Mouse (Mus musculus) megakaryocyte, embryonic 14.5 days (primary cell): ENCODE measurements around the gene Tmem159. TPM values are rescaled to one million over a fixed set of nuclear protein-coding genes. Genes with fewer than 3 reads are reported as not detected.

Experiments
- H3K27me3 ChIP-seq: replicated peaks from 2 replicates; pipeline ENCODE3; 2012; ENCODE audit warnings: inconsistent platforms
- H3K36me3 ChIP-seq: replicated peaks from 2 replicates; pipeline ENCODE3; 2012; ENCODE audit warnings: low read length, inconsistent platforms, mixed read lengths
- H3K4me1 ChIP-seq: 2 replicates; pipeline ENCODE4 v1.6.1; 2012; ENCODE audit warnings: inconsistent platforms
- H3K4me3 ChIP-seq: replicated peaks from 2 replicates; pipeline ENCODE3; 2012; ENCODE audit warnings: moderate library complexity, mild to moderate bottlenecking, inconsistent platforms
- H3K9me3 ChIP-seq: 2 replicates; pipeline ENCODE4 v1.6.1; 2012; ENCODE audit warnings: inconsistent platforms
- FLI1 ChIP-seq: IDR thresholded peaks from 2 replicates; pipeline ENCODE4 v1.6.1; 2012; ENCODE audit warnings: low read length, inconsistent platforms, mixed read lengths
- GATA1 ChIP-seq: IDR thresholded peaks from 3 replicates; pipeline ENCODE4 v1.6.1; 2012; ENCODE audit warnings: mixed read lengths, low read length, inconsistent platforms, borderline replicate concordance
- polyA plus RNA-seq: library from polyadenylated mRNA; stranded (reverse); fragments of >175 nt; gene quantifications from 2 replicates; pipeline ENCODE4 v1.2.3, GENCODE M21; 2012; ENCODE audit warnings: low replicate concordance; ENCODE audit not compliant: insufficient read depth

Tmem159 gene
- polyA plus RNA-seq, 1 experiment, result 13.3 TPM

DNA sequence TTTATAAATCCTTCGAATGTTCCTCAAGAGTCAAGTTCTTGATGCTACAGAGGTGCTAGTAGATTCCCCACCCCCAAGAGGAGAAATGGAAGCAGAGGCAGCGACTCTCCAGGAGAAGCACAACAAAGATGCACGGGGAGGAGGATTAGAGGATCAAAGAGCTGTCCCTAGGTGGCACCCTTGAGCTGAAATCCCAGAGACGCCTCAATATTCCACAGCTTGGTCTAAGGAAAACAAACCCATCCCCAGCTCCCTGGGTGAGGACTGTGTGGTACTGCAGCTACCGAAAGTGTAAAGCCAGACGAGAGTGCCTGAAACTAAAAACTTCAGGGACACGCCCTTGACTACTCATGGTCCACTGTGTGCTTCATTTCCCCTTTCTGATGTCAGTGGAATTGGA lies 4.3 kb upstream of the Tmem159 start:
- no peaks in the 10 kb centered on the region for H3K36me3 ChIP-seq
- peaks cover 9% of the 10 kb centered on the region for H3K27me3 ChIP-seq
- H3K4me1 ChIP-seq, result peaks cover 21% of the 10 kb centered on the region
- H3K4me3 ChIP-seq, result peak overlapping the region; percentile 83
- TF ChIP-seq GATA1 (no peak), FLI1 (no peak)
- no peaks in the 10 kb centered on the region for H3K9me3 ChIP-seq

DNA sequence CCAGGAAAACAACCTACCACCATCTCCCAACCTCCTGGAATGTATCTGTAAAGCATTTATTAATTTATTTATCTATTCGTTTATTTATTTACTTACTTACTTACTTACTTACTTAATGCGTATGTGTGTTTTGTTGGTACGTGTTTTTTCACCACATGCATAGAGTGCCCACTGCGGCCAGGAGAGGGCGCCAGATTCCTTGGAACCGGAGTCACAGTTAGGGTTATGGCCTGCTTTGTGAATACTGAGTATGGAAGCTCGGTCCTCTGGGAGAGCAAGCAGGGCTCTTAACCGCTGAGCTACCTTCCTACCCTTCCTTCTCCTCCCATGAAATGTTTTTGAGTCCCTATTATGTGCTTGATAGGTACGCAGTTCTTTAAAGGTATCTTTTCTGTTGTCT lies 3.8 kb upstream of the Tmem159 start:
- Histone ChIP-seq H3K36me3 (no peaks in the 10 kb centered on the region), H3K27me3 (peaks cover 6% of the 10 kb centered on the region)

DNA sequence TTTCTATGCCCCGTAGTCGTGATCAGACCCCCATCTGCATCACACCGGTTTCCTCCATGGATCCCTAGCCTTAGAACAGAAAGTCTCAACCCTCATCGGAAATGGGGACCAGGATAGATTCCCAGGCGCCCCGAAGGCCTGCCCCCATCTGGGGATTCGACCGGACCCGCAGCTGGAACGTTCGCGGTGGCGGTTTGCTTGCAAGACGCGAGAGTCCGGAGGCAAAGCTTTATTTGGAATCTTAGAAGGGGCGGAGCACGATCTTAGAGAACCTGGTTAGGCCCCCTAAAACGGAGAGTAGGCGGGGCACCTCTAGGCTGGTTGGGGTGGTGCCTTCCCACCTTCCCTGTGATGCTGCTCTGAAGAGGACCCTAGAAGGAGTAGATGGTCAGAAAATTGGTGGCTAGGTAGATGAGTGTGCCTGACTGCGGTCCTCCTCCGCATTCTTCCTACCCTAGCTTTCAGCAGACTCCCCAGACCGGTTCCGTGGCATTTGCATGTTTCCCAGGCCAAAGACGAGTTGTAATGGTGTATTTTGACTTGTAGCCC lies 940 bp downstream of the Tmem159 start:
- Histone ChIP-seq H3K27me3 (no peaks in the 10 kb centered on the region), H3K9me3 (no peaks in the 10 kb centered on the region), H3K36me3 (peaks cover 33% of the 10 kb centered on the region), H3K4me3 (peak overlapping the region; percentile 96), H3K4me1 (peaks cover 23% of the 10 kb centered on the region)
- no peak for TF ChIP-seq GATA1

More for the DNA sequence above, 3.8 kb upstream of the Tmem159 start:
- Histone ChIP-seq H3K9me3 (no peaks in the 10 kb centered on the region), H3K4me1 (peaks cover 26% of the 10 kb centered on the region), H3K4me3 (peak overlapping the region; percentile 83)
- no peak for TF ChIP-seq GATA1
- no peak for TF ChIP-seq FLI1

DNA sequence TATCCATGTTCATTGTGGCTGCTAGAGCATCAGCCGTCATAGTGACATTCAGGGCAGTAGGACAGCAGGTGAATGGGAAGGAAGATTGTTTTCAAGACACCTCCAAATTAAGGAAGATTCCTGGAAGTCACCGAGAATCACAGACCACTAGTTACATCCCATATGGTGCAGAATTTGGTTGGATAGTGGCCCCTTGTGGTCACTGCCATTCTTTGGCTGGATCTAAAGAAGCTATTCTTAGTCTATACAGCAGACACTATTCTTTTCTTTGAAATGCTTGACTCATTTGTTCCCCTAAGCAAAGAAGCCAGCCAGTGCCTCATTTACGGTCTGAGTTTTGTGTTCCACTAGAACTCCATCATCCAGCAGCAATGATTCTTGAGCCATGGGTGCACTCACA lies 2.8 kb downstream of the Tmem159 start:
- H3K4me1 ChIP-seq, result peaks cover 30% of the 10 kb centered on the region
- H3K36me3 ChIP-seq, result peaks cover 52% of the 10 kb centered on the region
- H3K27me3 ChIP-seq, result no peaks in the 10 kb centered on the region
- TF ChIP-seq GATA1, result no peak
- TF ChIP-seq FLI1, result no peak
- no peaks in the 10 kb centered on the region for H3K9me3 ChIP-seq
- H3K4me3 ChIP-seq, result no peak overlapping the region

DNA sequence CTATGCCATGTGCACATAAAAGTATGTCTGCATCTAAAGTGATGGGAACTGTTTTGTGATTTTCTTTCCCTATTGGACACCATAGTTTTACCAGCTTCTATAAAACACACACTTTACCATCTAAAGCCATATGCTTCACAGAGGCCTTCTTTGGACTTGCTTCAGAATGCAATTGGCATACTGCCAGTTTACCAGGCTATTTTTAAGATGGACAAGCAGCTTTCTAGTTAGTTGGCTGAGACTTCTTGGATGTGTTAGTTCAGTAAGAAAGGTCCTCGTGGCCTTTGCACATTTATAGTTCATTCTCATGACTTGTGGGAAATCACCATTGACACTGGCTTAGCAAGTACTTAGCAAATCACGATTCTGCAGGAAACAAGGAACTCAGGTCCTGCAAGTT lies 4.2 kb downstream of the Tmem159 start:
- Histone ChIP-seq H3K27me3 (no peaks in the 10 kb centered on the region), H3K4me3 (no peak overlapping the region), H3K4me1 (peaks cover 30% of the 10 kb centered on the region), H3K9me3 (no peaks in the 10 kb centered on the region), H3K36me3 (peaks cover 63% of the 10 kb centered on the region)
- TF ChIP-seq FLI1, result no peak
- TF ChIP-seq GATA1, result no peak

DNA sequence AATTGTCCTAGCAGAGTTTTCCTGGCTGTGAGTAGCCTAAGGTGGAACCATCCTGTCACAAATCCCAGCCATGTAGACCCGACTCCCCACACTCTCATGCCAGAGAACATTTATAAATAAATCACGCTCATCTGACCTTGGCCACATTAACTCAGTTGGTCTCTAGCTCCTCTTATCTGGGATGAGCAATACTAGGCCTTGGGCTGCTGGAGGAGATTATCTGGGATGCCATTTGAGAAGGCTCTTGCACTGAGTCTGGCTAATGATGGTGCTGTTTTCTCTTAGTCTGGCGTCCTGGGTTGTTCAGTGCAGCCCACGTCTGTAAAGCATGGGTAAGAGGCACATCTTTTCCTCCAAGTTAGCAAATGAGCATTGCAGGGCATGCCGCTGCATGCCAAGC lies 7.5 kb downstream of the Tmem159 start:
- peaks cover 85% of the 10 kb centered on the region for H3K36me3 ChIP-seq
- H3K9me3 ChIP-seq, result no peaks in the 10 kb centered on the region
- peaks cover 7% of the 10 kb centered on the region for H3K4me1 ChIP-seq
- no peak for TF ChIP-seq FLI1
- TF ChIP-seq GATA1, result no peak
- no peak overlapping the region for H3K4me3 ChIP-seq
- H3K27me3 ChIP-seq, result no peaks in the 10 kb centered on the region

DNA sequence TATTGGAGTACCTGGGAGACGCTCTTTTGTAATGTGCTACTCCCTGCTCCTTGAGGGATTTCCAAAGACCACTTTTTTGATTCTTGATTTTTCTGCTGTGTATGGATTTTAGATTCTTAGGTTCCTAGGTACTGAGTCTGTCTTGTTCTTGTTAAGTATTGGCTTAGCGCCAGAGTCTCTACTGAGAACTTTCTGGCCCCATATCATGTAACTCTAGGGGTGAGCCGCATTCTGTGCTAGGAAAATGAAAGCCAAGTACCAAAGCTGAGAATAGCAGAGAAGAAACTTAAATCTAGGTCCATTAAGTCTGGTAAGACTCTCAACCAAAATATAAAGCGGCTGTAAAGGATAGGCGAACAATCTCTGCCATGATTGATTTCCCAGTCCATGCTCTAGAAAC lies 14.8 kb downstream of the Tmem159 start:
- Histone ChIP-seq H3K27me3 (no peaks in the 10 kb centered on the region), H3K36me3 (peaks cover 86% of the 10 kb centered on the region), H3K9me3 (no peaks in the 10 kb centered on the region), H3K4me3 (no peak overlapping the region), H3K4me1 (no peaks in the 10 kb centered on the region)
- TF ChIP-seq GATA1 (no peak), FLI1 (no peak)

DNA sequence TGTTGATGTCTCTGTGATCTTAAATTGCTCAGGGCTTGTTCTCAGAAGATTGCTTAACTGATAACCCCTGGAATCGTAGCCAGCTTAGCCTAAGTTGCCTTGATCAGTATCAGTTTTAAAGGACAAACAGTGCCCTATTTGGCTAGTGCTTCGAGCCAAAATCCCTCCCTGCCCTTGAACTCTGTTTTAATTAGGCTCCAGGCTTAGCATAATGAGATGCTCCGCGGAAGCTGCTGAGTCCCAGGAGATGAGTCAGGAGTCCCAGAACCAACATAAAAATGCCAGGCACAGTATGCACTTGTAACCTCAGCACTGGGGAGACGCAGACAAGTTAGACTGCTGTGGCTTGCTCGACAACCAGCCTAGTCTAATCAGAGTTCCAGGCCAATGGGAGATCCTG lies 15.4 kb downstream of the Tmem159 start:
- Histone ChIP-seq H3K9me3 (no peaks in the 10 kb centered on the region), H3K4me3 (no peak overlapping the region), H3K4me1 (no peaks in the 10 kb centered on the region), H3K36me3 (peaks cover 86% of the 10 kb centered on the region), H3K27me3 (no peaks in the 10 kb centered on the region)
- TF ChIP-seq FLI1 (no peak), GATA1 (no peak)

DNA sequence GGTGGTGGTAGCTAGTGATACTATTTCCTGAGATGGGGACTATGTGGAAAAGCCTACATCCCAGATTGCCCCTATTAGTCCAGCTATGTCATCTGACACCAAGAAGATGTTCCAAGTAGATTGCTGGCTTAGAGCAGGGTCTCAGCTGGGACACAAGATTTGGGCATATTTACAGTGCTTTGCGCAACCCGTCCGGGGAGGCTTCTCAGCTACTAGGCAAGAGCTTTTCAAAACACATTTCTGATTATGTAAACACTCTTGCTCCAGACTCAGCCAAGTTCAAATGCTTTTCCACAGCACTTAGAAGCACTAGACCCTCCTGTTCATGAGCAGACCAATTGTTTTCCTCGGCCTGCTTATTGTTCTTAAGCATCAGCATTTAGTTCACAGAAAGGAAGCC lies 21.6 kb downstream of the Tmem159 start:
- peaks cover 4% of the 10 kb centered on the region for H3K4me1 ChIP-seq
- peaks cover 3% of the 10 kb centered on the region for H3K27me3 ChIP-seq
- no peaks in the 10 kb centered on the region for H3K9me3 ChIP-seq
- TF ChIP-seq GATA1, result no peak
- TF ChIP-seq FLI1, result no peak
- peaks cover 31% of the 10 kb centered on the region for H3K36me3 ChIP-seq
- H3K4me3 ChIP-seq, result no peak overlapping the region

DNA sequence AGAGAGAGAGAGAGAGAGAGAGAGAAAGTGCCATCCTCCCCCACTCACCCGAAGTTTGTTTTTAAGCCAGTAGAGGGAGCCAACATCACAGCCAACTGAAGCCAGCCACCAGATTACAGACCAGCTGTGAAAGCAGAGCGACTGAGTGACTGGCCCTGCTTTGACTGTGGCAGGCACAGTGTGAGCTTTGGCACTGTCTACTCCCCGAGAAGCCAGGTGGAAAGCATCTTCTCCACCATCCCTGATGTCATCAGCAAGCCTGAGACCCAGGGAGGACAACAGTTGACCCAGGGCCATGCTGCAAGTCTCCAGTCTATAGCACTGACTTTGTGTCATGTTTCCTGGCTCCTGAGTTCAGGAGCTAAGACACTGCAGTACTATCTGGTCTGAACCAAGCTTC lies 22.7 kb downstream of the Tmem159 start:
- H3K36me3 ChIP-seq, result peaks cover 22% of the 10 kb centered on the region
- H3K4me3 ChIP-seq, result no peak overlapping the region
- TF ChIP-seq FLI1 (no peak), GATA1 (no peak)
- H3K27me3 ChIP-seq, result peaks cover 3% of the 10 kb centered on the region
- peaks cover 4% of the 10 kb centered on the region for H3K4me1 ChIP-seq
- no peaks in the 10 kb centered on the region for H3K9me3 ChIP-seq

DNA sequence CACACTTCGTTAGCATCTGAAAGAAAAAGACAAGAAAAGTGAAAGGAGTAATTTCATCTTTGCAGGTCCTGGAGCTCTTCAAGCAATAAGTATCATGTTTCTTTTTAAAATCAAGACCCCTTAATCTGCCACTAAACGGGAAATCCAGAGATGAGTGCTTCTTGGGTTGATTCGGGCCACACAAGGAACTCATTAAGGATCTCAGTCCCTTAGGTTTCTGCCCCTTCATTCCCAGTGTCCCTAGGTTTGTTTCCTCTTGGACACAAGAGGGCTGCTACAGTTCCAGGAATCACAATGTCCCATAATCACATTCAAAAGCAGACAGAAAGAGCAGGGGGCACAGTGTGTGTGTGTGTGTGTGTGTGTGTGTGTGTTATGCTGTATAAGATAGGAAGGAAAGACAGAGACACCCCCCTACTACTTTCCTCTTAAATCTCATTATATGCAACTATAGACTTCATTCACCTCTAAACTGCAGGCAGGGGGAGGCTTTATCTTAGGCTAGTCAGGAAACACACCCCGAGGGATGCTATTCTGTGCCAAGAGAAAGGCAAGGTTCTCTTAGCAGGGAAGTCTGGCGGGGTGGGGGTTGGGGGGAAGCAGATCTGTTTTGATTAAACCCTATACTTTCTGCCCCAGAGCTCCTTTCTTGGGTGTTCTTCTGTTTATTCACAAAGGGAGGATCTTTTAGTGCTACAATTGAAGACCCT lies 25.0 kb downstream of the Tmem159 start:
- no peaks in the 10 kb centered on the region for H3K36me3 ChIP-seq
- H3K4me1 ChIP-seq, result peaks cover 4% of the 10 kb centered on the region
- no peaks in the 10 kb centered on the region for H3K9me3 ChIP-seq
- TF ChIP-seq FLI1 (no peak), GATA1 (no peak)
- H3K4me3 ChIP-seq, result no peak overlapping the region
- H3K27me3 ChIP-seq, result peaks cover 7% of the 10 kb centered on the region
